Mouse (Mus musculus): ENCODE data around the gene Rpl32.

- no peak for TF ChIP-seq CTCF (conservative IDR thresholded peaks at IDR 0.05; ENCODE audit: low read length)
- no peak for TF ChIP-seq NANOG (IDR thresholded peaks at IDR 0.05; ENCODE audit: borderline replicate concordance, low read length)
Observed at GRCm38 (mm10) chr6:115852446-115853090, 44.0 kb upstream of the Rpl32 start.
